34 mouse cellular contexts compared by ENCODE assay signal in the genomic region with DNA sequence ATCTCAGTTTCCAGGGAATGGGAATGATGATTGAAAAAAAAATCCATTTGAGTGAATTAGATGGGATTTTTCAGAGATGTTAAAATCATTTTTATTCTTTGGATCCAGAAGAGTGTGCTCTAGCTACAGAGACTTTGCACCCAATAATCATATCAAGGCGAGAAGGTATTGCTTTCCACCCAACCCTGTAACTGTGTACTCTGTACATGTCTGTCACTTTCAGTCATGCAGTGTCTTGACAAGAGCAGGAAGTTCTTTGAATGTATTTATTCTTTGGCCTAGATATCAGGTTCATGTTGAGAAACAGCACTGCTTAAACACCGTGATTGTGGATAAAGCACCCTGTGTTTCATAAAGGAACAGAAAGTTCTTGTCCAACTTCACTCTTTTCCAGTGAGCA. TPM values are rescaled to one million over a fixed set of nuclear protein-coding genes. Genes with fewer than 3 reads are reported as not detected.
DNase-seq lines count a peak whose midpoint lies in the region; ATAC-seq and TF ChIP-seq lines count a peak whose summit lies in the region.
"Had no signal": no experiment of that assay in that cellular context is flagged by ENCODE, and none has a peak within 500 bp of the region (broad histone marks: within the 10 kb centered on the region; RNA-seq: fewer than 3 reads in every experiment).

No protein-coding gene starts in this region.

- intact Hi-C loops in gastrocnemius, adult 2 months (cut with DNase I): no loop called here

- no peaks in the 10 kb centered on the region for H3K36me3 ChIP-seq in intestine, postnatal 0 days (ENCODE audit: control insufficient read depth, insufficient read depth)
- H3K36me3 ChIP-seq in stomach, embryonic 14.5 days (ENCODE audit: control insufficient read depth, insufficient read depth, low read length): no peaks in the 10 kb centered on the region
- H3K36me3 ChIP-seq in stomach, postnatal 0 days (ENCODE audit: control insufficient read depth, insufficient read depth, low read length): no peaks in the 10 kb centered on the region
- no peaks in the 10 kb centered on the region for H3K36me3 ChIP-seq in midbrain, embryonic 15.5 days (replicated peaks)
- H3K36me3 ChIP-seq in forebrain, embryonic 14.5 days (ENCODE audit: control insufficient read depth, insufficient read depth, low read length): no peaks in the 10 kb centered on the region
- H3K36me3 ChIP-seq: embryonic facial prominence, embryonic 12.5 days; embryonic facial prominence, embryonic 15.5 days; forebrain, embryonic 15.5 days; heart, embryonic 10.5 days; heart, embryonic 13.5 days had no signal

- no peaks in the 10 kb centered on the region for H3K9me3 ChIP-seq in intestine, postnatal 0 days (ENCODE audit: control insufficient read depth)
- no peaks in the 10 kb centered on the region for H3K9me3 ChIP-seq in stomach, embryonic 14.5 days (ENCODE audit: control insufficient read depth, low read depth, low read length)
- H3K9me3 ChIP-seq in stomach, postnatal 0 days (ENCODE audit: control insufficient read depth, low read length): no peaks in the 10 kb centered on the region
- no peaks in the 10 kb centered on the region for H3K9me3 ChIP-seq in midbrain, embryonic 15.5 days
- H3K9me3 ChIP-seq in forebrain, embryonic 14.5 days (replicated peaks; ENCODE audit: control insufficient read depth, low read length): no peaks in the 10 kb centered on the region
- H3K9me3 ChIP-seq: embryonic facial prominence, embryonic 12.5 days; embryonic facial prominence, embryonic 15.5 days; forebrain, embryonic 15.5 days; heart, embryonic 10.5 days; heart, embryonic 13.5 days had no signal

- ATAC-seq in intestine, postnatal 0 days: peak; percentile 97
- ATAC-seq in stomach, embryonic 14.5 days (ENCODE audit: insufficient number of reproducible peaks, insufficient read depth, low FRiP score, low read depth): peak; percentile 85
- peak; percentile 96 for ATAC-seq in stomach, postnatal 0 days (ENCODE audit: low FRiP score, low TSS enrichment)
- no peak for ATAC-seq in midbrain, embryonic 15.5 days (replicated peaks)
- ATAC-seq in forebrain, embryonic 14.5 days: no peak
- ATAC-seq: CD4-positive, CD25-positive, alpha-beta regulatory T cell, adult 4 months; forebrain, embryonic 15.5 days; hindbrain, postnatal 0 days had no signal

- TF ChIP-seq CTCF in intestine, postnatal 0 days (IDR thresholded peaks at IDR 0.05; ENCODE audit: low read depth): no peak
- TF ChIP-seq CTCF in stomach, postnatal 0 days (IDR thresholded peaks at IDR 0.05; ENCODE audit: low read depth): no peak
- no peak for TF ChIP-seq CTCF in gastrocnemius, adult 2 months (IDR thresholded peaks at IDR 0.05)

- no peaks in the 10 kb centered on the region for H3K27me3 ChIP-seq in intestine, postnatal 0 days (replicated peaks; ENCODE audit: control insufficient read depth, insufficient read depth, low read length)
- H3K27me3 ChIP-seq in stomach, embryonic 14.5 days (ENCODE audit: control insufficient read depth, insufficient read depth, low read length): no peaks in the 10 kb centered on the region
- no peaks in the 10 kb centered on the region for H3K27me3 ChIP-seq in stomach, postnatal 0 days (ENCODE audit: control insufficient read depth, insufficient read depth, low read length)
- H3K27me3 ChIP-seq in midbrain, embryonic 15.5 days (replicated peaks): no peaks in the 10 kb centered on the region
- H3K27me3 ChIP-seq in forebrain, embryonic 14.5 days (replicated peaks; ENCODE audit: control insufficient read depth, insufficient read depth, low read length): no peaks in the 10 kb centered on the region
- H3K27me3 ChIP-seq: embryonic facial prominence, embryonic 12.5 days; embryonic facial prominence, embryonic 15.5 days; forebrain, embryonic 15.5 days; heart, embryonic 13.5 days had no signal

- H3K4me1 ChIP-seq in intestine, postnatal 0 days (replicated peaks; ENCODE audit: control insufficient read depth, insufficient read depth, low read length): peaks cover 7% of the 10 kb centered on the region; the same call in 1 of the 2 replicates
- no peaks in the 10 kb centered on the region for H3K4me1 ChIP-seq in stomach, embryonic 14.5 days (ENCODE audit: control insufficient read depth, insufficient read depth, low read length)
- no peaks in the 10 kb centered on the region for H3K4me1 ChIP-seq in stomach, postnatal 0 days (replicated peaks; ENCODE audit: control insufficient read depth, insufficient read depth)
- no peaks in the 10 kb centered on the region for H3K4me1 ChIP-seq in midbrain, embryonic 15.5 days
- H3K4me1 ChIP-seq in forebrain, embryonic 14.5 days (ENCODE audit: control insufficient read depth, insufficient read depth, low read length): no peaks in the 10 kb centered on the region
- H3K4me1 ChIP-seq: embryonic facial prominence, embryonic 12.5 days; embryonic facial prominence, embryonic 15.5 days; forebrain, embryonic 15.5 days; heart, embryonic 10.5 days had no signal

- 37% methylated on average over 2 of the region's 2 CpGs for WGBS in intestine, postnatal 0 days
- 82% methylated on average over 2 of the region's 2 CpGs for WGBS in stomach, embryonic 14.5 days
- 50% methylated on average over 2 of the region's 2 CpGs for WGBS in stomach, postnatal 0 days
- WGBS in midbrain, embryonic 15.5 days: 94% methylated on average over 2 of the region's 2 CpGs
- WGBS in forebrain, embryonic 14.5 days: 93% methylated on average over 2 of the region's 2 CpGs

- no peak for TF ChIP-seq EP300 in stomach, postnatal 0 days (optimal IDR thresholded peaks at IDR 0.05)

- H3K27ac ChIP-seq in intestine, postnatal 0 days (ENCODE audit: low read depth, low read length): peak overlapping the region; percentile 77
- no peak overlapping the region for H3K27ac ChIP-seq in stomach, embryonic 14.5 days (ENCODE audit: low read length)
- H3K27ac ChIP-seq in stomach, postnatal 0 days (replicated peaks): peak overlapping the region; percentile 69
- no peak overlapping the region for H3K27ac ChIP-seq in midbrain, embryonic 15.5 days
- no peak overlapping the region for H3K27ac ChIP-seq in gastrocnemius, adult 2 months
- H3K27ac ChIP-seq in forebrain, embryonic 14.5 days (ENCODE audit: low read depth, low read length): no peak overlapping the region
- H3K27ac ChIP-seq: embryonic facial prominence, embryonic 12.5 days; embryonic facial prominence, embryonic 15.5 days; forebrain, embryonic 15.5 days; heart, adult 2 months; heart, embryonic 10.5 days; heart, embryonic 13.5 days; hindbrain, embryonic 14.5 days; hindbrain, postnatal 0 days had no signal

- H3K4me3 ChIP-seq in intestine, postnatal 0 days (ENCODE audit: low read depth, low read length): no peak overlapping the region
- no peak overlapping the region for H3K4me3 ChIP-seq in stomach, embryonic 14.5 days (ENCODE audit: low read depth, low read length)
- H3K4me3 ChIP-seq in stomach, postnatal 0 days (ENCODE audit: low read depth, low read length): no peak overlapping the region
- H3K4me3 ChIP-seq in midbrain, embryonic 15.5 days: no peak overlapping the region
- H3K4me3 ChIP-seq in gastrocnemius, adult 2 months: no peak overlapping the region
- no peak overlapping the region for H3K4me3 ChIP-seq in forebrain, embryonic 14.5 days (ENCODE audit: low read depth, low read length)
- H3K4me3 ChIP-seq: embryonic facial prominence, embryonic 12.5 days; embryonic facial prominence, embryonic 15.5 days; forebrain, embryonic 15.5 days; heart, adult 2 months; heart, embryonic 10.5 days; heart, embryonic 13.5 days had no signal

- no peak overlapping the region for H3K9ac ChIP-seq in intestine, postnatal 0 days (ENCODE audit: low read depth, low read length)
- H3K9ac ChIP-seq in stomach, embryonic 14.5 days (replicated peaks; ENCODE audit: low read depth, low read length): no peak overlapping the region
- no peak overlapping the region for H3K9ac ChIP-seq in stomach, postnatal 0 days (ENCODE audit: low read length)
- H3K9ac ChIP-seq in midbrain, embryonic 15.5 days: no peak overlapping the region
- no peak overlapping the region for H3K9ac ChIP-seq in forebrain, embryonic 14.5 days (ENCODE audit: low read length)
- H3K9ac ChIP-seq: embryonic facial prominence, embryonic 12.5 days; embryonic facial prominence, embryonic 15.5 days; forebrain, embryonic 15.5 days; heart, embryonic 13.5 days; hindbrain, embryonic 14.5 days had no signal

- H3K4me2 ChIP-seq in intestine, postnatal 0 days (replicated peaks; ENCODE audit: low read depth): no peak overlapping the region
- H3K4me2 ChIP-seq in stomach, embryonic 14.5 days (replicated peaks; ENCODE audit: low read depth, low read length): no peak overlapping the region
- H3K4me2 ChIP-seq in stomach, postnatal 0 days (replicated peaks; ENCODE audit: low read depth): no peak overlapping the region
- no peak overlapping the region for H3K4me2 ChIP-seq in midbrain, embryonic 15.5 days
- H3K4me2 ChIP-seq in forebrain, embryonic 14.5 days (ENCODE audit: low read length): no peak overlapping the region
- H3K4me2 ChIP-seq: embryonic facial prominence, embryonic 12.5 days; embryonic facial prominence, embryonic 15.5 days; forebrain, embryonic 15.5 days; heart, embryonic 13.5 days; hindbrain, embryonic 14.5 days had no signal

- DNase-seq in stomach, postnatal 0 days (ENCODE audit: low spot score): no peak
- DNase-seq in gastrocnemius, adult 2 months: no peak
- DNase-seq in forebrain, embryonic 14.5 days (ENCODE audit: low spot score): no peak
- DNase-seq: adrenal gland, adult 2 months; adrenal gland, postnatal 14 days; cerebellum, adult 11 months; cerebellum, adult 2 months; cerebellum, adult 9-11 months; cerebellum, postnatal 25 days; gastrocnemius, postnatal 10 days; gastrocnemius, postnatal 36 days; heart, adult 2 months; heart, postnatal 14 days; heart, postnatal 4 days had no signal

RNA-seq across cellular contexts. Expression of a gene that starts 13.0 kb away (rescaled TPM):
- polyA plus RNA-seq in intestine, postnatal 0 days (2015; fragmentation: Nextera tagmentation; extraction: Ambion mirVana): not detected in 2 replicates
- polyA plus RNA-seq in stomach, embryonic 14.5 days (2014; fragmentation: Nextera tagmentation; extraction: Ambion mirVana): not detected in 2 replicates
- polyA plus RNA-seq in stomach, postnatal 0 days (2015; fragmentation: Nextera tagmentation; extraction: Ambion mirVana): 0.12 and 0.18 TPM in 2 replicates
- 1.2 and 1.9 TPM in 2 replicates for polyA plus RNA-seq in midbrain, embryonic 15.5 days (2015; fragmentation: Nextera tagmentation; extraction: Ambion mirVana)
- not detected for total RNA-seq in gastrocnemius, adult 2 months (2021)
- polyA plus RNA-seq in forebrain, embryonic 14.5 days (2014; fragmentation: Nextera tagmentation; extraction: Ambion mirVana): 0.51 and 0.80 TPM in 2 replicates
- total RNA-seq: adrenal gland, adult 2 months; adrenal gland, postnatal 14 days; common myeloid progenitor, adult 5-6 weeks; gastrocnemius, postnatal 10 days; gastrocnemius, postnatal 36 days; granulocyte monocyte progenitor cell, adult 5-6 weeks; heart, adult 2 months; heart, postnatal 14 days; heart, postnatal 4 days; MEL had no signal
- polyA plus RNA-seq: adrenal gland, adult 2 months; C2C12; CD4-positive, CD25-positive, alpha-beta regulatory T cell, adult 4 months; heart, embryonic 10.5 days; heart, embryonic 13.5 days had no signal

RNA-seq across cellular contexts. Expression of a gene that starts 30.0 kb away (rescaled TPM):
- polyA plus RNA-seq in intestine, postnatal 0 days (2015; fragmentation: Nextera tagmentation; extraction: Ambion mirVana): 13.2 and 28.1 TPM in 2 replicates
- polyA plus RNA-seq in stomach, embryonic 14.5 days (2014; fragmentation: Nextera tagmentation; extraction: Ambion mirVana): 6.7 and 6.9 TPM in 2 replicates
- 6.2 and 15.2 TPM in 2 replicates for polyA plus RNA-seq in stomach, postnatal 0 days (2015; fragmentation: Nextera tagmentation; extraction: Ambion mirVana)
- polyA plus RNA-seq in midbrain, embryonic 15.5 days (2015; fragmentation: Nextera tagmentation; extraction: Ambion mirVana): not detected in 2 replicates
- not detected for total RNA-seq in gastrocnemius, adult 2 months (2021)
- not detected in 2 replicates for polyA plus RNA-seq in forebrain, embryonic 14.5 days (2014; fragmentation: Nextera tagmentation; extraction: Ambion mirVana)
- total RNA-seq: adrenal gland, adult 2 months; adrenal gland, postnatal 14 days; adrenal gland, postnatal 4 days; common myeloid progenitor, adult 5-6 weeks; gastrocnemius, postnatal 10 days; gastrocnemius, postnatal 36 days; granulocyte monocyte progenitor cell, adult 5-6 weeks; heart, adult 2 months; heart, postnatal 14 days; heart, postnatal 4 days; hindbrain, postnatal 0 days; MEL had no signal
- polyA plus RNA-seq: adrenal gland, adult 2 months; C2C12; cerebellum, adult 2 months; forebrain, embryonic 11.5 days; forebrain, embryonic 15.5 days; frontal cortex, adult 2 months; heart, embryonic 16.5 days; hindbrain, embryonic 11.5 days; hindbrain, embryonic 14.5 days; hindbrain, postnatal 0 days had no signal

Comparison
In these comparisons a context has a peak if more than half of its experiments do, and no peak if none do; other contexts are left out.
1. H3K27ac ChIP-seq: peak in intestine, postnatal 0 days (single experiment) and stomach, postnatal 0 days (single experiment); none in stomach, embryonic 14.5 days (single experiment), midbrain, embryonic 15.5 days (single experiment), gastrocnemius, adult 2 months (single experiment) and forebrain, embryonic 14.5 days (single experiment).
2. ATAC-seq: peak in intestine, postnatal 0 days (single experiment), stomach, embryonic 14.5 days (single experiment) and stomach, postnatal 0 days (single experiment); none in midbrain, embryonic 15.5 days (single experiment) and forebrain, embryonic 14.5 days (single experiment).